Mouse (Mus musculus): ENCODE results near the gene Plxnd1. TPM values are rescaled to one million over a fixed set of nuclear protein-coding genes. Genes with fewer than 3 reads are reported as not detected.

The Plxnd1 gene
- total and polyA plus RNA-seq, 3 experiments = 27.7 to 73.8 (median 63.2) TPM

DNA sequence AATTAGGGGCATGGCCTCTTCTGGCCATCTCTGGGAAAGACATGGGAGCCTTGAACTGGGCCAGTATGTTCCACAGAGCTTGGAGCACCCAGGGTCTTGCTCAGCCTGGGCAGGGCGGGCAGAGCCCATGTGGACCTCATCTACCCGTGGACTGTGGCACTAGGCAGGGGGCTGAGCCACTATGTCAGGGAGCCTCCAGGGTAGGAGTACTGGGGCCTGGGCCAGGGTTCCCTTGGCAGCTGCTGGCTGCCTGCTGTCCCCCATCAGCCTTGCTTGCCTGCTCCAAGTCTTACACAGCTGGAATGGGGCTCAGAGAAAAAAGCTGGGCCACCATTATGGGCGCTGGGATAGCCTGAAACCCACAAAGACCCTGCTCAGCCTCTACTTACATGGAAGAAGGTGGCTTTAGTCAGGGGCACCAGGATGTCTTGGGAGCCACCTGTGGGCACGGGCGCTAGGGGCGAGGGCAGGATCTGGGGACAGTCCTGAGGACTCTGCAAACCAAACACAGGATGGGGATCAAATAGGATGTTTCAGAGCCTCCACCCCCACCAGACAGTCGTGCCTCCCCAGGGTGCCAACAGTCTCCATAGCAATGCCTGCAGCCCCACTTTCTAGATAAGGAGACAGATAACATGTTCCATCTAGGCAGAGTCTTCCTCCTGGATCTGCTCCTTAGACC lies 22.6 kb downstream of the Plxnd1 start:
- TF ChIP-seq CHD1 (IDR thresholded peaks at IDR 0.05; ENCODE audit: low read depth, low read length) (no peak), ZC3H11A (IDR thresholded peaks at IDR 0.05; ENCODE audit: low read depth, low read length) (no peak), MAZ (IDR thresholded peaks at IDR 0.05; ENCODE audit: low read depth, low read length) (no peak), BHLHE40 (IDR thresholded peaks at IDR 0.05; ENCODE audit: low read depth, low read length) (no peak), ZNF384 (IDR thresholded peaks at IDR 0.05; ENCODE audit: low read depth, low read length) (no peak)
- H3K79me2 ChIP-seq (replicated peaks; ENCODE audit: control insufficient read depth, extremely low read depth, insufficient read depth, poor library complexity, severe bottlenecking) = no peaks in the 10 kb centered on the region
- H3K27ac ChIP-seq (ENCODE audit: insufficient read depth, low read depth) = no peak overlapping the region
- no peak for DNase-seq (ENCODE audit: extremely low read depth)
- peaks cover 13 to 62% of the 10 kb centered on the region in 2 experiments for H3K4me1 ChIP-seq (ENCODE audit: control insufficient read depth in 1 of 2, insufficient read depth in 2 of 2)
- H3K4me3 ChIP-seq (replicated peaks in 1 of 3; ENCODE audit: low read depth in 2 of 3, low read length in 2 of 3, poor library complexity in 1 of 3) = no peak overlapping the region
- H3K4me2 ChIP-seq (ENCODE audit: insufficient read depth, low read depth, poor library complexity, severe bottlenecking) = no peak overlapping the region
- no peak overlapping the region for H3K9ac ChIP-seq (ENCODE audit: insufficient read depth, low read depth)
- H3K36me3 ChIP-seq (replicated peaks in 1 of 2; ENCODE audit: control insufficient read depth in 1 of 2, insufficient read depth in 1 of 2, low read length in 1 of 2) = peaks cover 71 to 95% of the 10 kb centered on the region in 2 experiments
- H3K9me3 ChIP-seq (replicated peaks; ENCODE audit: low read length) = no peaks in the 10 kb centered on the region
- in situ Hi-C loops (cut with MboI; ENCODE audit: low pct_ligation_motif_present, low pct_unique_long_range_greater_than_20kb, low sequenced_read_pairs) (no loop called here), dilution Hi-C loops (cut with MboI; ENCODE audit: extremely low pct_ligation_motif_present, extremely low pct_unique_long_range_greater_than_20kb, low sequenced_read_pairs) (no loop called here)
- no peaks in the 10 kb centered on the region for H3K27me3 ChIP-seq (replicated peaks)

DNA sequence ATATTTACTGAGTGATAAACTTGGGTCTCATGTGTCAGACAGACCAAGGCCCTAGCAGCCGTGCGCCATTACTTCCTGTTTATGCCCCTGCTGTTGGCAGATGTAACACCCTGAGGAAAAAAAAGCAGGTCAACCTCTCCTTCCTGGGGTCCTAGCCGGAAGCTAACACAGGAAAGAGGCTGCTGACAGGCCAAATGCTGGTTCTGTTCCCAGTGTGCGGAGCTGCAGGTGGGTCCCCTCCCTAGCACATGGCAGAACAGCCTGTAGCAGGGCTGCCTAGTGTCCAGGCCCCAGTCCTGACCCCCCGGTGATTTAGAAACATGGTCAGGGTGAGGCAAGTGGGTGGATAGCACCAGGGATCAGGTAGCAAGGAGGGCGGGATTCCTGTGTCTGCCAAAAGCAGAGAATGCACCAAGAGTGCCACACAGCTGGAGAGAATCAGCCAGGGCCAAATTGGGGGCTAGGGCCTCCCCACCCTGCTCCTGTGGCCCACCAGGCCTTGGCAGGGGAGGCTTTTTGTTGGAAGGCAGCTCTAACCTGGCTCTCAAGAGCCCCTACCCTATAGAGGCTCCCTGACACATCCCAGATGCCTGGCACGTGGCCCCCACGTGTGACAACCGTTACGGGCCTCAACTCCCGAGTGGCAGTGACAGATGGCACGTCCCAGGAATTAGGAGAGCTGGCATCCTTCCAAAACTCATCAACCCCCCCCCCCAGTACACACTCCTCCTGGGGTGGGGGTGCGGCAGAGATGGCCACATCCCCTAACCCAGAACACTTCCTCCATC lies 23.3 kb downstream of the Plxnd1 start:
- no peak overlapping the region for H3K27ac ChIP-seq (ENCODE audit: insufficient read depth, low read depth)
- no peak for TF ChIP-seq TBP (conservative IDR thresholded peaks at IDR 0.05; ENCODE audit: low read depth, low read length)
- no peak for TF ChIP-seq POLR2A (IDR thresholded peaks at IDR 0.05; ENCODE audit: low read depth, low read length)
- TF ChIP-seq ZKSCAN1 (IDR thresholded peaks at IDR 0.05; ENCODE audit: borderline replicate concordance, low read depth, low read length) = no peak
- no peak for TF ChIP-seq ZMIZ1 (IDR thresholded peaks at IDR 0.05; ENCODE audit: low read depth, low read length)
- TF ChIP-seq CHD2 (IDR thresholded peaks at IDR 0.05; ENCODE audit: low read length) = no peak
- H3K27me3 ChIP-seq (replicated peaks) = no peaks in the 10 kb centered on the region
- no peaks in the 10 kb centered on the region for H3K79me2 ChIP-seq (replicated peaks; ENCODE audit: control insufficient read depth, extremely low read depth, insufficient read depth, poor library complexity, severe bottlenecking)
- H3K9me3 ChIP-seq (replicated peaks; ENCODE audit: low read length) = no peaks in the 10 kb centered on the region
- DNase-seq (ENCODE audit: extremely low read depth) = no peak
- in situ Hi-C loops (cut with MboI; ENCODE audit: low pct_ligation_motif_present, low pct_unique_long_range_greater_than_20kb, low sequenced_read_pairs) = no loop called here
- dilution Hi-C loops (cut with MboI; ENCODE audit: extremely low pct_ligation_motif_present, extremely low pct_unique_long_range_greater_than_20kb, low sequenced_read_pairs) = no loop called here
- peaks cover 13 to 62% of the 10 kb centered on the region in 2 experiments for H3K4me1 ChIP-seq (ENCODE audit: control insufficient read depth in 1 of 2, insufficient read depth in 2 of 2)
- no peak overlapping the region for H3K4me2 ChIP-seq (ENCODE audit: insufficient read depth, low read depth, poor library complexity, severe bottlenecking)
- H3K9ac ChIP-seq (ENCODE audit: insufficient read depth, low read depth) = no peak overlapping the region
- no peak overlapping the region for H3K4me3 ChIP-seq (replicated peaks in 1 of 3; ENCODE audit: low read depth in 2 of 3, low read length in 2 of 3, poor library complexity in 1 of 3)
- peaks cover 72 to 95% of the 10 kb centered on the region in 2 experiments for H3K36me3 ChIP-seq (replicated peaks in 1 of 2; ENCODE audit: control insufficient read depth in 1 of 2, insufficient read depth in 1 of 2, low read length in 1 of 2)

DNA sequence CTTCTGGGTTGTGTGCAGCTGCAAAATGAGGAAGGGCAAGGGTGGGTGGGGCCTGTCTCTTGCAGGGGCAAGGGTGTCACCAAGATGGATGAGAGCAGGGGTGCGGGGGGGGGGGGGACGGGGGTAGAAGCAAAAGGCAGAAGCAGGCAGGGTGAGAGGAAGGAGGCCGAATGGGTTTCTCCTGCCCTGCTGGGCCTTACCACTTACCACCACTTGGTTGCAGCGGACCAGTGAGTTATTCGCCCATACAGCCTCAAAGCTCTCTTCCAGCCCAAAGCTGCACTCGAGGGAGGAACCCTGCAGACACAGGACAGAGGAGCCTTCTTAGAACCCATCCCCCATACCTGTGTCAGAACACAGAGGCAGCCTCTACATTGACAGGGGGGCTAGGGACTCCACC lies 24.9 kb downstream of the Plxnd1 start:
- H3K27me3 ChIP-seq (replicated peaks) = no peaks in the 10 kb centered on the region
- no peak overlapping the region for H3K9ac ChIP-seq (ENCODE audit: insufficient read depth, low read depth)
- H3K4me2 ChIP-seq (ENCODE audit: insufficient read depth, low read depth, poor library complexity, severe bottlenecking) = no peak overlapping the region
- dilution Hi-C loops (cut with MboI; ENCODE audit: extremely low pct_ligation_motif_present, extremely low pct_unique_long_range_greater_than_20kb, low sequenced_read_pairs) (no loop called here), in situ Hi-C loops (cut with MboI; ENCODE audit: low pct_ligation_motif_present, low pct_unique_long_range_greater_than_20kb, low sequenced_read_pairs) (no loop called here)
- no peaks in the 10 kb centered on the region for H3K9me3 ChIP-seq (replicated peaks; ENCODE audit: low read length)
- peaks cover 13 to 62% of the 10 kb centered on the region in 2 experiments for H3K4me1 ChIP-seq (ENCODE audit: control insufficient read depth in 1 of 2, insufficient read depth in 2 of 2)
- H3K36me3 ChIP-seq (replicated peaks in 1 of 2; ENCODE audit: control insufficient read depth in 1 of 2, insufficient read depth in 1 of 2, low read length in 1 of 2) = peaks cover 67 to 94% of the 10 kb centered on the region in 2 experiments
- H3K4me3 ChIP-seq (replicated peaks in 1 of 3; ENCODE audit: low read depth in 2 of 3, low read length in 2 of 3, poor library complexity in 1 of 3) = no peak overlapping the region
- H3K27ac ChIP-seq (ENCODE audit: insufficient read depth, low read depth) = no peak overlapping the region
- DNase-seq (ENCODE audit: extremely low read depth) = no peak
- H3K79me2 ChIP-seq (replicated peaks; ENCODE audit: control insufficient read depth, extremely low read depth, insufficient read depth, poor library complexity, severe bottlenecking) = no peaks in the 10 kb centered on the region
- TF ChIP-seq SMC3 (IDR thresholded peaks at IDR 0.05; ENCODE audit: low read depth, low read length) (peak; percentile 25), MXI1 (IDR thresholded peaks at IDR 0.05; ENCODE audit: low read depth, low read length) (no peak), CTCF (conservative IDR thresholded peaks at IDR 0.05 in 1 of 2, IDR thresholded peaks at IDR 0.05 in 1 of 2; ENCODE audit: low read depth in 2 of 2, low read length in 2 of 2) (peak in 1 of 2 experiments; percentile 25; a peak in 1 of 4 replicates)

Measured in CH12.LX (cell line).